Mouse (Mus musculus) ovary, adult 18-20 months (tissue): ENCODE measurements around the gene Gtdc1.
"Not testable (repeated sequence)": the region's sequence is repeated elsewhere in the genome, so short reads cannot be mapped to it uniquely, and the experiment has no call there.

ENCODE experiments used
- DNase-seq: peaks from one replicate; pipeline ENCODE4 v3.0.0; 2022; ENCODE audit warnings: low spot score, mixed read lengths

Gene Gtdc1

DNA sequence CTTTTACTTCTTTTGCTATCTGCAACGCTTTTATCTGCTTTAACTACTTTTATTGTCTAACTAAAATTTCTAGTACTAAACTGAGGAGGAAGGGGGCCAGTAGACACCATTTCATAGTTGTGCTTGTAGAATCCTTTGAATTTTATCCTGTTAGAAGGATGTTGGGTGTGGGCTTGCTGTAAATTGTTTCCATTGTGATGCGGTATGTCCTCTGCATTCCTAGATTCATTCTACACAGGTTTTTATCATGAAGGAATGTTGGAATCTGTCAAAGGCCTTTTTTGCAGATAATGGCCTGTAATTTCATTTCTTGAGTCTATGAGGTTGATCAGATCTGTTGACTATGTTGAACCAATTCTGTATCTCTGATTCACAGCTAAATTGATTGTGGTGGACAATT, 146.5 kb downstream of the Gtdc1 start:
- no peak for DNase-seq

DNA sequence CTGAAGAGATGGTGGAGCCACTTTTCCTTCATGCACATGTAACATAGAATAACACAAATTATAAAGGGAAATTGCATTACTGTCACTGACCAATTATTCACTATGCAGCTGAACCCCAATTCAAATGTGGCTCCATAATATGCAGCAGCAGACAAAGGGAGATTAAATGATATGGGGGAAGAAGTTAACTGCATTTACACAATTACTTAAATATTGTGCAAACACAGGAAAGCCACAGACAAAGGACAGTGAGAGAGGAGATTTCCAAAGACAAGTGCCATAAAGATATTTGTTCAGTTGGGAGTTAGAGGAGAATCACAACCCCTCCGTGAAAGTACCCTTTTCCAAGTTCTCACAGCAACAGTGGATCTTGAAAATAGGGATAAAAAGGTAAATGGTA, 163.6 kb downstream of the Gtdc1 start:
- DNase-seq, result no peak

DNA sequence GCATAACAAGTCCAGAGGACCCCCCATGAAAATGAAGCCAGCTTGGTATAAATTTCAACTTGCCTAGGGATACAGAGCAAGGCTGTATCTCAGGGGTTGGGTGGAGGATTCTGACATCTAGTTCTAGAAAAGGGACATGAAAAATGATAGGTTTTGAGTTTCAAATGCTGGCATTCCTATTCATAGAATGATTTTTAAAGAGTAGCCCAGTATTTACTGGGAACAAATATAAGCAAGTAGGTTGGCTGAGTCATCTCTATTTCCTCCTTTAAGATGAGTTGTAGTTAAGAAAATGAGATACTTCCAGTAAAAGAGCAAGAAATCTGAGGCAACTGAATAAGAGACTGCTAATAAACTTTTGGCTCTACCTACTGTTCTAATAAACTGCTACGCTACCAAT, 190.8 kb downstream of the Gtdc1 start:
- DNase-seq, result no peak

DNA sequence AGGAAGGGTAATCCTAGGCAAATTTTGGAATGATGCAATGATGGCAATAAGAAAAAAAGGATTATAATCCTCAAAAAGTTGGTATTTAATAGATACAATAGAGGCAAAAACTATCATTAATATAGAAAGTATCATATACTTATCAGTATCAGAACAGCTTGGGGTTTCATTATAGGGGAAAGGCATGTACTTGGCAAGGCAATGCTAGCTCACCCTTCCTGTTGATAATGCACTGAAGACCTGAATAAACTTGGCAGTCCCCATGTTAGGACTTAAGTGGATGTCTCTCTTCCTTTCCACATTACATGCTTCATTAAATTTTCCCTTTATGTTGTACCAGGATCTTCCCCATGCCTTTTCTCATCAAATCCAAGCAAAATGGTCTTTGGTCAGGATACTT, 206.0 kb downstream of the Gtdc1 start:
- DNase-seq, result no peak

DNA sequence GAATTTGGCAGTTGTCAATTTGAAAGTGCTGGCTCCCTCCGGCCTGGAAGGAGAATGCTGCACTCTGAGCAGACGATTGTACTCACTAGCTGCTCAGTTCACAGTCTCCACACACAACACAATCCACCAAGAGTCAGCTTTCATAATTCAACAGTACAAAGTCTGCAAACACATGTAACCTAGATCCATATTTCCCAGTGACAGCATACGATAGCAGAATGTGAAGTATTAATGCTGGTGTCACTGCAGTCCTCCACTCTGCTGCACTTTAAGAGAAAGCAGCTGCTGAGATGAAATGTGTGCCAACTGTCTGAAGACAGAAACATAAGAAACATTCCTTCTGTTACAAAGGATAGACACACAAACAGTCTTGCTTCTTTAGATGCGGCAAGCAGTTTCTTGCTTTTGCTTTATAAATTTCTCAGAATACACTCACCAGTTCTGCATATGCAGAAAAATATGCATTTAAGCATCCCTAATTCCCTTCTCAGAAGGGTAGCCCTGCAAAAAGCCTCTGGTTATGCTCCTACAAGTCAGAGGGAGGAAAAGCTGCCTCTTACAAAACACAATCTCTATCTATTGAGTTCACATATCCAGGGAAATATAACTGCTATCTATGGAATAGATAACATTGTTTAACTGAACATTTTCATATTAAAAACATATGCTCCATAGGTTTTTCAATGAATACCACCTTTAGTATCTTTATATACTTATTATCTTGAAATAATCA, 221.4 kb downstream of the Gtdc1 start:
- DNase-seq, result no peak

DNA sequence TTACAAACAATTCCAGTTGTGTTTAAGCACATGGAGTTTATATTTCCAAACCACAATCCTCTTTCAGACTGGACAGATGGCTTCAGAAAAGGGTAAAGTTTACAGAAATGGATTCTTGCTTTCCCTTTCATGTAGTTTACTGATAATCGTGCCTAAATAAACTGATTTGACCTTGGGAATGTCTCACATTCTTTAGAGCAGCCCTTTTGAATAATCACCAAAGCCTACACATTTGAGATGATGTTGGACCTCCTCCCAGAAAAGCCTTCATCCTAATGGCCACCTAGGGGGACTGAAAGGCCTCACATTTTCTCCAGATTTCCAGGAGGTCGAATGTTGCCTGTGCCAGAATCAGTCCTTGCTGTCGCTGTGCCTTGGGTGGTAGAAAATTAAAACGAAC, 227.2 kb downstream of the Gtdc1 start:
- no peak for DNase-seq

DNA sequence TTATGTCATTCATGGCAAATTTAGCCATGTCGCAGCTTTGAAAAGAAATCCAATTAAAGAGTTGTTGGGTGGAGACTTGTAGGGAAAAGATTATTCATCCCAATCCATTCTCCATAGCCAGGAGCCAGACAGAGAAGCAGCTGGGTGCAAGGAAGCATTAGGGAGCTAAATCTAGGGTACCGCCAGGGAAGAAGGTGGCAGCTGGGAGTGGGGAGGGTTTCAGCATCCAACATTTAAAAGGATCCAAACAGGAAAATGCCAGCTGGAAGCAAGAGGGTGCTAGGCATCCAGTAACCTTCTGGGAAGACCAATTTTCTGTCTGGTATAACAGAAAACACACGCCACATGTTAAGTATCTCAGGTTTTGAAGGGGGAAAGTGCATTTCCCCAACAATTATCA, 231.0 kb downstream of the Gtdc1 start:
- DNase-seq, result no peak

DNA sequence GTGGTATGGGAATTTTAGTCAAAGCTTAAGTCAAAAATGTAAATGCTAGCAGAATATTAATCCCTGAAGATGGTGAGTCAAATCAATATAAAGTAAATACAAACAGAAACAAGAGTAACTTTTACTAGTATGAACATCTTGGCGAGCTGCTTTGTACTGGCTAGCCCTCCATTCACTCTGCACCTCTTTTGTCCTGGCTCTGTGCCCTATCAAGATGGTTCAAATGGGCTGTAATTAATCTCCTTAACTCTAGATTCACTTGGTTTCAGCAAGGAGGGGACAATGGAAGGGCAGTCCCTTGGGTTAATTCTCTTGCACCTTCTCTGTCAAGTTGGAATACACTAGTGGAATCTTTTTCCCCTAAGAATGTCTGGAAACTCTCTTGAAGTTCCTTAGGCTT, 233.6 kb downstream of the Gtdc1 start:
- DNase-seq, result no peak

DNA sequence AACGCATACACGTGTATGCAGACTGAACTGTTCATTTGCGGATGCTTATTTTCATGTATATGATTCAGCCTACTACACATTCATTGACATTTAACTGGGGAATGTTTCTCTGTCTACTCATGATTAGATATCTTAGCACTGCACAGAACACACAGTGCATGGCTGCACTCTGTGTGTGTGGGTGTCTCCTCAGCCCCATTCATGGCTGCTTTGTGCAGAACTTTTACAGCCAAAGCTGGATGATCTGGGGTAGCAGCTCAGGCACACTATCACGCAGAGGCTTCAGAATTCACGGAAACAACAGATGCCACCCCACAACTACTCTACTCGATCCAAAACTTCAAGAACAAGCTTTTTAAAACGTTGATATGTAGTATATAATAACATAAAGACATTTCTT, 263.4 kb downstream of the Gtdc1 start:
- DNase-seq, result no peak

DNA sequence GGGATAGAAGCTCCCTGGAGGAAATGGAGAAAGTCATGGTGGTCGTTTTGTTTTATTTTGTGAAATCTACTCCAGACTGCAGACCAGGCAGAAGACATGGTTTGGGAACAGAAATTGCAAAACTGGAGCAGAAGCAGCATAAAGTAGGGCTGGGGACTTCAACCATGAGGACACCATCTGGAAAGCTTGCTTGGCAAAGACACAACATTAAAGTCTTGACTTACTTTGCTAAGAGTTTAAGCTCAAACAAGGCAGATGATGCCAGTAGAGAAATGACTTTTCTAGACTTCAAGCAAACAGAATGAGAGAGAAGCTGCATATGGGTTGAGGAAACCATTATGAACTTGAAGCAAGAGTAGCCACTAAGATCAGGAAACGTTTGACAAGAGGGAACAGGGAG, 267.6 kb downstream of the Gtdc1 start:
- DNase-seq, result no peak

DNA sequence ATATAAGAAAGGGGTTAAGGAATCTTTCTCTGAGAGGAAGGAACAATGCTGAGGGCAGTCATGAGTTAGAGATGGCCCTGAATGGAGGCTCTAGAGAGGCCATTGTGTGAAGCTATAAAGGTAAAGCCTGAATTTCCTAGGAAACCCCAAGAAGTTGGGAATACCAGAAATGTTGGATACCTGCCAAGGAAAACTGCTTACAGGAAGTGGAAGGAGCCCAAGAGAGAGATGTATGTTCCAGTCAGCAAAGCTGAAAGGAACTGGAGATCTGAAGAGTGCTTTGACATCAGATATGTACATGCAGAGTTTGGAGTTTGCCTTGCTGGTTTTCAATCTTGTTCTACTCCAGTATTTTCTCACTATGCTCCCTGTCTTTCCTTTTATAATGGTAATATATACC, 268.4 kb downstream of the Gtdc1 start:
- DNase-seq, result no peak

DNA sequence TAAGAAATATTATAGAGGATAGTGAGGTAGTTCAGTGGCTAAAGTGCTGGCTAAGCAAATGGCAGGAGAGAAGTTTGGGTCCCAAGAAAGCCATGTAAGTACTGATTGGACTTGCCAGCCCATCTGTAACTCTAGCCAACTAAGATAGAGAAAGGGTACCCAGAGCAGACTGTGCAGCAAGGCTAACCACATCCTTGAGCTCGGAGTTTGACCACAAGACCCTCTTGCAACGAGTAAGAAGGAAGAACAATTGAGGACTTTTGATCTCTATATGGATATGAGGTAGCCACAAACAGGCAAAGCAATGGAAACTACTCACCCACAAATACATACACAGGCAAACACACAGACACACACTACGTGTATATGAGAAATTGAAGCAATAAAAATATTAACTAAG, 278.9 kb downstream of the Gtdc1 start:
- no peak for DNase-seq

DNA sequence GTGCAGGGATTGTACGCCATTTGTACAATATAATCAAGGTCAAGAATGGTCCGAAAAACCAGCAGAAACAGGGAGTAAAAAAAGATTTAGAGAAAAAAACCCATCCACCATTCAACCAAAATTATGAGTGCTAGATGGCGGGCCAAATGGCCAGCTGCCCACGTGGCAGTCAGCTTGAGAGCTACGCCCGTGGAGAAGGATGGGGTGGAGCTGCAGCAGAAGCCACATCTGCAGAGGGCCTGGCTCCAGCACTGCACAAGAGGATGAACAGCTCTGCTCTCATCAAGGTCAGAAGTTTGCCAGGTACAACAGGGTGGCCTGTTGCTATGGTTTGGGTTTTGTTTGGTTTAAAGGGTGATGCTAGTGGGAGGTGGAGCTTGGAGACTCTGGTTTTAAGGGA, 281.1 kb downstream of the Gtdc1 start:
- no peak for DNase-seq

DNA sequence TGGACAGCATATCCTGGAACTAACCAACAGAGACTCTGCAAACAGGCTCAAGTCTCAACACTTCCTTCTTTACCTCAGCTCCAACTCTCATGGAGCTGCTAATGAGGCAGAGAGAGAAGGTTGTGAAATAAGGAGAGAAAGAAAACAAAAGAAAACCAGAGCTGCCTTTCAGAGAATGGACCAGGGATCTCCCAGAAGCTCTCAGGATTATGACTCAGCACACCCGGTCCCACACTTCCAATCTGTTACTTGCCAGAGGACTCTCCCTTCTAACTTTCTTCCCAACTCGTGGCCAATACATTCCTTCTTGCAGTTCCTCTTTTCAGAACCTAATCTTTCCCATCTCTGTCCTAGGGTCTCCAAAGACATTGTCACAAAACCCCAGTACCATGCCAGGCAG, 288.1 kb downstream of the Gtdc1 start:
- no peak for DNase-seq

DNA sequence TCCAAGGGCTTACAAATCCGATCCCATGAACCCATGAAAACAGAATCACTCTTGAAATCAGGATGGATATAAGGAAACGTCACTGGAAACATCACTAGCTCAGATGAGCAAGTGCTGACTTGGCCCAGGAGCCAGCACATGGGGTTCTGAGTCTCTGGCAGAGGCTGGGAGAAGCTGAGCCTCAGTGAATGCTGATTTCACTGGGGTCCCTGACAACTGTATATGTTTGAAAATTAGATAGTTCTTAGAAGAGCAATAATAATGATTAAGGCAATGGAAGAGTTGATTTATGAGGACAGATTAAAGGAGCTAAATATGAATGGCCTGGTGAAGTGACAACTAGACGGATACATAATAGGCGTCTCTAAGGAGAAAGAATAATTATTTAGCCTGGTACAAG, 289.3 kb downstream of the Gtdc1 start:
- no peak for DNase-seq

DNA sequence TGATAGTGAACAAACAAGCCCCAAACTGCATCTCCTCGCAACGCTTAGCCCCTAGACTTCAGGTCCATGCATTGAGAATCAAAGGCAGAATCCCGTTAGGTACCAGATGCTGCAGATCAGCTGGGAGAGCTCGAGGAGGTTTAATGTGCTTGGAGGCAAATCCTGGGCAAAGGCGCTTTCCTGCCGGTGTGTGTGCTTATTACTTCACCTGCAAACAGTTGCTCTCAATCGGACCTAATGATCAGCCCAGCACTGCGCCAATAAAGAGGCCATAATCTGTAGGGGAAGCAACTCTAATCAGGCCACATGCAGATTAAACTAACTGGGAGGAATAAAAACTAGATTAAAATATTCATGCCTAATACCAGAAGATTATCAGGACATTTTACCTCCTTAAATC, 293.5 kb downstream of the Gtdc1 start:
- no peak for DNase-seq

DNA sequence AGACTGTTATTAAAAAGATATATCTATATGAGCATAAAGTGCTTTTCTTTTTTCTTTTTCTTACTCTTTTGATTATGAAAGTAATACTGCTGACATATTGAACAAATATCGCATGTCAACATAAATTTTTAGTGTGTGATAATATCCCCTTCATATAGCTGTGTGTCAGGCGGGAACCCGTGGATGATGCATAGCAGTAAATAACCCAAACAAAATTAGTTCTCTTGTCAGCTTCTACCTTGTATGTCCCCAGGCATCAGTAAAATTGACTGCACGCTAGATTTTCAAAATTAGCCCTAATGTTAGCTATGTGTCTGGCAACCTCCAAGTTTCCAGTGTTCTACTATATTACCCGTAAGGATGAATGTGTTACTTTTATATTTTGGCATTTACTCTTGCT, 294.4 kb downstream of the Gtdc1 start:
- DNase-seq, result no peak

DNA sequence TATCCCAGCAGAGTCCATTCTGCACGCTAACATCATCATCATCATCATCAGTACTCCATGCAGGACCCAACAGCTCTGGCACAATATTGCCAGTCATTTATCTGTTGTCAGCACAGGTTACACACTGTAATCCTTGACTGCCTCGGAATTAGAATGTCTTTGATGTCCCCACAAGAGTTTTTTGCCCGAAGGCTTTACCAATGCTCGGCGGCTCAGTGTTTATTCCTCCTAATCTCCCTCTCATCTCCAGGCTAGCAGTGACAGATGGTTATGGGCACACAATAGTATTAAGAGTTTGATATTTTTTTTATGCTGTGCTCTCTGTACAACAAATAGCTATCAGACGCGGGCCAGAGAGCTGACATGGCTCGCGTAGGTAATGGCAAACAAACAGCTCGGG, 294.9 kb downstream of the Gtdc1 start:
- no peak for DNase-seq

DNA sequence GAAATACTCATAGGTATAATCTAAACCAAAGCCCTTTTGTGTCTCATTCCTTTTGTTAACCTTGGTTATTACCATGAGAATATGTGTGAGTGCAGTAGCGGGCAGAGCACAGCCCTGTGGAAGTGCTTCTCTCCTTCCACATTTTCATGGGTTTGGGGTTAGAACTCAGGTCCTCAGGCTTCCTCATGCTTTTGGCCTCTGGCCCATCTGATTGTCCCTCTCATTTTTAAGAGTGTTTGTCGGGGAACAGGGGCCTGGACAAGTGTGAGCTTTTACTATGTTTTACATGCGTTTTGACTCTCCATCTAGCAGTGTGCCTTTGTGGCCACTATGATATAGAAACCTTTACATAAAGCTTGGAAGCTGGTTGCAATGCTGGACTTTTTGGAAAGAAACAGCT, 296.4 kb downstream of the Gtdc1 start:
- no peak for DNase-seq

DNA sequence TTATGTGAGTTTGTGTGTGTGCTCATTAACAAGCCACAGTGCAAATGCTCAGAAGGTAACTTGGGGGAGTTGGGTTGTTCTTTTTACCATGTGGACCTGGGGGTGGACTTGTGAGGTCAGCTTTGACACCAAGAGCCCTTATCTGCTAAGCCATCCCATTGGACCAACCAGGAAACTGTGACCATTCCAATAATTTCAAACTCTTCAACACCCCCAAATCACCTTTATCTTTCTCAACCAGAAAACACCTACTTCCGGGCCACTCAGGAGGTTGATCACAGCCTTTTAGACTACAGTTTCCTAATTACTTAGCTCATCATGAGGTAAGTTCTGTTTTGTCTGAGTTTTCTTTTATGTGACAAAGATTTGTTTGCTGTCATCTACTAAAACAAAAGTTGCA, 298.7 kb downstream of the Gtdc1 start:
- no peak for DNase-seq

DNA sequence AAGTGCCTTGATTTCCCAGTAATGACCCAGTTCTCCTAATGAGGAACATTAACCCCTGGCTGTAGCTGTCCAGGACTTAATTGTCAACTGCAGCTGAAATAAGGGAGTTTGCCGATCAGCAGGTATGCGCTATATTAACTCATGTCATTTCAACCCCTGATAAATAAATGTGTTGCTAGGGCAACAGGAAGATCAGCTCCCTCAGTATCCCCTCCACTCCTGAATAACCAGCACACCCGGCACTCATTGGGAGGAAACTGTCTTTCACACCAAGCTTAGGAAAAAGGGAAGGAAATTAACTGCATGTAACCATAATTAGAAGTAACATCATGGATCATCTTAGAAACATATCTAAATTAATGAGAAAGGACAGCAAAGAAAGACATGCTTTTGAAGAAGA, 302.3 kb downstream of the Gtdc1 start:
- DNase-seq, result no peak

DNA sequence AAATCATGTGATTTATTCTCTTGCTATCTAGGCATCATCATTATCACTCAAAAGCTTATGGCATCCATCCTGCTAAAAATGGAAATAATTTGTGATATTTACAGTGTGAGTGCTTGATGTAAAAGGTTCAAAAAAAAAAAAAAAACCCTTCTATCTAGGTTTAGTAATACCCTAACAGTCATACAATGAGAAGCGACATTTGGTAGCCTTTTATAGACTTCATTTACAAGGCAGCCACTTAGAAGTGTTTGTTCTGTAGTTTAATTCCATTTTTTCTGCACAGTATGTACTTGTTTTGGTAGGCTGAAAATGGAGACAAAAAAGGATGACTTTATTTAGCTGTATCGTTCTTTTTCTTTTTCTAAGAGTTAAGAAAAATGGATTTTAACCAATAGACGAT, 305.0 kb downstream of the Gtdc1 start:
- DNase-seq, result no peak

DNA sequence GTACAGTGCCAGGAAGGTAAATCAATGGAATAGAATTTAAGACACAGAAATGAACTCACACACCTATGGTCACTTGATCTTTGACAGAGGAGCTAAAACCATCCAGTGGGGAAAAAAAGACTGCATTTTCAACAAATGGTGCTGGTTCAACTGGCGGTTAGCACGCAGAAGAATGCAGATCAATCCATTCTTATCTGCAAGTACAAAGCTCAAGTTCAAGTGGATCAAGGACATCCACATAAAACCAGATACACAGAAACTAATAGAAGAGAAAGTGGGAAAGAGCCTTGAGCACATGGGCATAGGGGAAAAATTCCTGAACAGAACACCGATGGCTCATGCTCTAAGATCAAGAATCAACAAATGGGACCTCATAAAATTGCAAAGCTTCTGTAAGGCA, 327.8 kb downstream of the Gtdc1 start:
- not testable (repeated sequence) for DNase-seq

DNA sequence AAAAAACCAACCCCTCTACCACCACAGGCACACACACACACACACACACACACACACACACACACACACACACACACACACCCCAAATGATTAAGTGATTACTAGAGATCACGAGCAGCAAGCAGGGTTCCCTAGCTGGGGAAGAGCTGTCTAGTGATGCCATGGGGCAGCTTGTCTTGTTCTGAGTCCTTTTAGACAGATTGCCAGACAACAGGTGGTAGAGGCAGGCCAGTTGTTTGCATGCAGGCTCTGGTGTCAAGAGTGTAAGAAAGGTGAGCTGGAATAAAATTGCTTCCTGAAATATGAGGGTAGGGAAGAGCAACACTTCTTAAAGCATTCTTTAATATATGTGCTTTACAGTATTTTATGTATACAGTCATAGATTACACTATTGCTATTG, 333.2 kb downstream of the Gtdc1 start:
- no peak for DNase-seq

DNA sequence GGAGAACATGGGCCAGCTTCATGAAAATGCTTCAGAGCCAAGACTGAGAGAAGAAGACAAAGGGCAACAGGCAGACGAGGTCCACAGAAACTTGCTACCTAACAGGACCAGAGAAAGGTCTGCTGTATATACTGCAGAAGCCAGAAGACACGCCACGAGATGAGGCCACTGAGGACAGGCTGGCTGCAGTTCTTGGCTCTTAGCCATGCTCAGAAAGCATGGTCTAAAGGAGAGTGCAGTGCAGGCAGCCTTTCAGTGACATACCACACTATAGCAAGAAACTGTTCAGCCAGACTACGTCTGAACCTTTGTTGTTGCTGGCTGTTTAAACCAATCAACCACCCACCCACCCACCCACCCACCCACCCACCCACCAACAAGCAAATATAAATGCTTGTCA, 336.6 kb downstream of the Gtdc1 start:
- DNase-seq, result no peak
